Mouse (Mus musculus) hindbrain, embryonic 15.5 days (tissue): ENCODE results near the gene Plod3. TPM values are rescaled to one million over a fixed set of nuclear protein-coding genes. Genes with fewer than 3 reads are reported as not detected.

ENCODE experiments used
- ATAC-seq: fragments of 200-750 bp; cut with Nextera tagmentation; 2 replicates; pipeline ENCODE4 v1.8.0; 2017; ENCODE audit warnings: low read depth, moderate number of reproducible peaks, moderate TSS enrichment; ENCODE audit not compliant: low FRiP score
- H3K27ac ChIP-seq: fragments of 300-500 bp; sonication (generic); replicated peaks from 2 replicates; pipeline ENCODE4 v1.5.1; 2015; ENCODE audit warnings: mild to moderate bottlenecking, inconsistent platforms
- H3K27me3 ChIP-seq: fragments of 300-500 bp; sonication (generic); 2 replicates; pipeline ENCODE4 v1.6.1; 2015; ENCODE audit warnings: control low read depth, inconsistent platforms
- H3K36me3 ChIP-seq: fragments of 300-500 bp; sonication (generic); 2 replicates; pipeline ENCODE4 v1.6.1; 2015; ENCODE audit warnings: control low read depth, inconsistent platforms
- H3K4me1 ChIP-seq: fragments of 300-500 bp; sonication (generic); replicated peaks from 2 replicates; pipeline ENCODE4 v1.6.1; 2015; ENCODE audit warnings: control low read depth, inconsistent platforms
- H3K4me2 ChIP-seq: fragments of 300-500 bp; sonication (generic); 2 replicates; pipeline ENCODE4 v1.6.1; 2015; ENCODE audit warnings: moderate library complexity, mild to moderate bottlenecking, inconsistent platforms
- H3K4me3 ChIP-seq: fragments of 300-500 bp; sonication (generic); 2 replicates; pipeline ENCODE4 v1.5.1; 2015; ENCODE audit warnings: mild to moderate bottlenecking, inconsistent platforms
- H3K9ac ChIP-seq: fragments of 300-500 bp; sonication (generic); 2 replicates; pipeline ENCODE4 v1.6.1; 2015; ENCODE audit warnings: inconsistent platforms
- H3K9me3 ChIP-seq: fragments of 300-500 bp; sonication (generic); 2 replicates; pipeline ENCODE4 v1.6.1; 2016; ENCODE audit warnings: control low read depth, inconsistent platforms
- WGBS: fragments of 180-500 bp; shearing (Covaris S2); methylation state at CpG from one replicate; pipeline ENCODE4 v1.1.7; 2015; 5-methylcytosine and 5-hydroxymethylcytosine counted together
- polyA plus RNA-seq: library from polyadenylated mRNA; unstranded; fragments of >200 nt; fragmentation: Nextera tagmentation; extraction: Ambion mirVana; gene quantifications from 2 replicates; pipeline ENCODE4 v1.2.1, GENCODE M21; 2015

Plod3 gene
- polyA plus RNA-seq, 1 experiment from 2014 or later: 39.1 TPM

DNA sequence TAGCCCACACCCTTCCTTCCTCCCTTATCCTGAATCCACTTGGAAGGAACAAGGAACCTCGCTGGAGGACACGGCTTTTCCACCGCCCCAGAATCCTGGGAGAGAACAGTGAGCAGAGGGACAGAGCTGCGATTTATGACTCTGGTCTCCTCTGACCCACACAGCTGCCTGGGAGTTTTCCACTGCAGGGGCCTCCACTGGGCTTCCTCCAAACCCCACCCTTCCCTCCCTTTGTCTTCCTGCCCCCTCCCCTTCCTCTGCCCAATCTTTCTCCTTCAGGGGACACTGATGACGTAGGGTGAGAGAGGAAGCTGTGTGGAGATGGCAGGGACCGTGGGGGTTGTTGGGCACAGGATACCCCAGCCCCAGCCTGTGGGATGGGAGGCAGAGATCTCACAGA lies 20.5 kb upstream of the Plod3 start, which contains the start of gene Cldn15:
Gene Cldn15 (plus strand): TSS at position 286 of the 400 bp plus-strand sequence.
- Histone ChIP-seq H3K27ac (no peak within 1 kb of the TSS), H3K9me3 (no peaks in the 10 kb centered on the region), H3K36me3 (peaks cover 30% of the 10 kb centered on the region), H3K9ac (no peak within 1 kb of the TSS), H3K4me3 (no peak within 1 kb of the TSS), H3K4me2 (no peak within 1 kb of the TSS), H3K4me1 (peaks cover 13% of the 10 kb centered on the region), H3K27me3 (no peaks in the 10 kb centered on the region)
- 68% methylated on average over 6 of the region's 6 CpGs for WGBS
- ATAC-seq: no peak

DNA sequence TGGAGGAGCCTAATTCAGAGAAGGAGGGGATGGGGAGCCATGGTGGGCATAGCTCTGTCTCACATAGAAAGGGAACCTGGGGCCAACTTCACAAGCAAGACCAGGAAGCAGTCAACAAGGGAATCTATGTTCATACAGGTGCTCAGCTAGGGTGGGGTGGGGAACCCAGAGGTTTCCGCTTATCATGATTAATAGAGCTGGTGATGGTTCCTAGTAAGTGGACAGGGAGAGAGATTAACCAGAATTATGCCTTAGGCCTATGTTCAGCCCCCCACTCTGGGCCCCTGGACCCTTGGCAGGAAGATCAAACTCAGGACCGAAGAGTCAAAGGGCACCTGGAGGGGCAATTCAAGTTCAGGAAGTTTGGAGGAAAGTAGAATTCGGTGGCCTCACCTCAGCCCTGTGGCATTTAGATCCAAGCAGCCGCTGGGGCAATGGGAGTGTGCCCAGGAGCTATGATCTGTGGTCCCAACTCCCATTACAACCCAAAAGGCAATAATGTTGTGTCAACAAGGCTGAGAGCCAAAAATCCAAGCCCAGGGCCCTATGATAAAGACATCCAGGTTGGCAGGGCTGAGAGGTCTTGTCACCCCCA lies 19.9 kb upstream of the Plod3 start:
- Histone ChIP-seq H3K9me3 (no peaks in the 10 kb centered on the region), H3K4me2 (no peak overlapping the region), H3K36me3 (peaks cover 30% of the 10 kb centered on the region), H3K27me3 (no peaks in the 10 kb centered on the region), H3K9ac (no peak overlapping the region), H3K4me1 (peaks cover 8% of the 10 kb centered on the region), H3K27ac (no peak overlapping the region), H3K4me3 (no peak overlapping the region)
- no peak for ATAC-seq
- 96% methylated on average over 4 of the region's 4 CpGs for WGBS

DNA sequence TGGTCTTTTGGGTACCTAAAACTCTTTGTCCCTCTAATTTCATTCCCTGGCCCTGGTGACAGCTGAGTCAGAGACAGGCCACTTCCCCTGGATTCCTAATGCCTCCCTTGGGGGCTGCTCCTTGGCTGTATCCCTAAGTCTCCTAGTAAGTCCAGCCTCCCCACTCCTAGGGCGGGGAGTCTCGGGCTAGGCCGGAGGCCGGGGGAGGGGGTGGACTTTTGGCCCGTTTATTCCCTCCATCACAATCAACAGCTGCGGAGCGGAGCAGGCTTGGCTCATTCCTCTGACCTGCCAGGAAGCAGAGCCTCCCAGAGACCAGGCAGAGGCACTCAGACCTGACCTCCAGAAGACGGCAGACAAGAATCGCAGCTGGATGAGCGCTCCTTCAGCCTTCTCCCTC lies 19.2 kb upstream of the Plod3 start:
- H3K9me3 ChIP-seq: no peaks in the 10 kb centered on the region
- H3K4me2 ChIP-seq: no peak overlapping the region
- no peaks in the 10 kb centered on the region for H3K27me3 ChIP-seq
- no peak for ATAC-seq
- 74% methylated on average over 10 of the region's 10 CpGs for WGBS
- H3K4me1 ChIP-seq: peaks cover 8% of the 10 kb centered on the region
- peaks cover 30% of the 10 kb centered on the region for H3K36me3 ChIP-seq
- no peak overlapping the region for H3K9ac ChIP-seq
- H3K4me3 ChIP-seq: no peak overlapping the region
- no peak overlapping the region for H3K27ac ChIP-seq

DNA sequence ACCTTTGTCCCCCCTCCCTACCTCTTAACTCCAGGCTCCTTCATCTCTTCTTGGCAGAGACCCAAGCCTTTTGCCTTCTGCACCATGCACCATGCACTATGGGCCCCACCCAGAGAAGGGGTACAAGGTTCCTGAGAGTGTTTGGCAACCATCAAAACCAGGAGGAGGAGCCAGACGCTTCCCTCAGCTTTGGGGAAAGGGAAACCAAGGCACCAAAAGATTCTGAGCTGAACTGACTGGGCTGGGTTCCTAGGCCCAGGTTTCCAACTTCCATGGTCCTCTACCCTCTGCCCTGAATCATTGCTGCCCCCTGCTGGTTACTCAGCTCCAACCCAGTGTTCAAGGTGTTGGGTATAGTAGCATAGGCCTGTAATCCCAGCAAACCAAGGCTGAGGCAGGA lies 16.1 kb upstream of the Plod3 start:
- H3K27ac ChIP-seq: no peak overlapping the region
- no peak overlapping the region for H3K4me3 ChIP-seq
- no peaks in the 10 kb centered on the region for H3K27me3 ChIP-seq
- H3K9me3 ChIP-seq: no peaks in the 10 kb centered on the region
- WGBS: 55% methylated on average over 1 of the region's 1 CpGs
- H3K4me2 ChIP-seq: no peak overlapping the region
- H3K9ac ChIP-seq: no peak overlapping the region
- H3K4me1 ChIP-seq: no peaks in the 10 kb centered on the region
- H3K36me3 ChIP-seq: peaks cover 17% of the 10 kb centered on the region
- no peak for ATAC-seq

DNA sequence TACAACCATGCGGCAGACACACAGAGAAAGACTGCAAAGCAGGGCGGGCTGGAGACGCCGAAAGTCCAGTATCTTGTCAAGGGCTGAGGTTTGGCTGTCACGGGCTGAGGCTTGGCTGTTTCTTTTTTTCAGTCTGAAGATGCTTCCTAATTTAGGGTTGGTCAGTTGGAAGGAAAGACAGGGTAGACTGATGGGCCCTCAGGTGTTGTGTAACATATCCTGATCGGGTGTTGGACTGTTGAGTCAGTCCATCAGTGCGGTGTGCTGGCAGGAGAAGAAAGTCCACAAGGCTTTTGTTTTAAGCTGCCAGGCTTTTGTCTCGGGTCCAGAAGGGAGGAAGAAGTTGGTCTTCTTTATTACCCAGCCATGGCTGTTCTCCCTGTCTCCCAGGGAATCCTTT lies 13.1 kb upstream of the Plod3 start:
- H3K36me3 ChIP-seq: no peaks in the 10 kb centered on the region
- no peak overlapping the region for H3K27ac ChIP-seq
- H3K4me1 ChIP-seq: no peaks in the 10 kb centered on the region
- no peaks in the 10 kb centered on the region for H3K9me3 ChIP-seq
- no peaks in the 10 kb centered on the region for H3K27me3 ChIP-seq
- WGBS: 77% methylated on average over 8 of the region's 8 CpGs
- no peak overlapping the region for H3K4me3 ChIP-seq
- ATAC-seq: no peak
- H3K9ac ChIP-seq: no peak overlapping the region
- no peak overlapping the region for H3K4me2 ChIP-seq

DNA sequence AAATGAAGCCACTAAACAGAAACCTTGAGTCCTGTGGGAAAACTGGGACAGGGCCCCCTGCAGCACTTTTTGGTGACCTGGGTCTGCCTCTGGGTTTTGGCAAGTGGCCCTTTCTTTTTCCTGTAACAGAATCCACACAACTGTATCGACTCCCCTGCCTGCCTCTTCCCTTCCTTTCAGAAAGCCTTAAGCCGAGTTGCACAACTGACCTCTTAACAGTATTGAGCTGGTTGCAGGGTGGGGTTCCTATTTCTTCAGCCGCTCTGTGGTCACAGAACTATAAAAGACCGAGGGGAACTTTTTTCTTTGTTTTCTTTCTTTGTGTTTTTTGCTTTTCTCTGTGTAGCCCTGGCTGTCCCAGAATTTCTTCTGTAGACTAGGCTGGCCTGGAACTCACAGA lies 9.1 kb upstream of the Plod3 start:
- Histone ChIP-seq H3K27me3 (no peaks in the 10 kb centered on the region), H3K4me2 (no peak overlapping the region), H3K27ac (no peak overlapping the region), H3K4me1 (no peaks in the 10 kb centered on the region), H3K9ac (no peak overlapping the region), H3K9me3 (no peaks in the 10 kb centered on the region), H3K36me3 (peaks cover 20% of the 10 kb centered on the region; the same call in 1 of the 2 replicates), H3K4me3 (no peak overlapping the region)
- ATAC-seq: no peak
- 79% methylated on average over 4 of the region's 4 CpGs for WGBS

DNA sequence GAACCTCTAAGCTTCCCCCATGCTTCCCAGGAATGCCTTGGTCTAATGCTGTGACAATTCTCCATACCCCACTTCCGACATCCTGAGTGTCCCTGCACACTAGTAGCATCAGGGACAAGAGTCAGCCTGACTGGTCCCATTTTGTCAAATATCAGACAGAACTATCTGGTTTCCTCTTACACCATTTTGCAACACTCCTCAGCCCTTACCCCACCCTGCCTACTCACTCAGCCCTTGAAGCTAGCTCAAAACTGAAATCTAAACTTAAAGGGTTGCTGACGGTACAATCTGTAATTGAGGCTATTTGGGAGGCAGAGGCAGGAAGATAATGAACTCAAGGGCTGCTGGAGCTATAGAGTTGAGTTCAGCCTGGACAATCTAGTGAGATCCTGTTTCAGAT lies 7.1 kb upstream of the Plod3 start:
- H3K9me3 ChIP-seq: no peaks in the 10 kb centered on the region
- H3K4me1 ChIP-seq: no peaks in the 10 kb centered on the region
- H3K27me3 ChIP-seq: no peaks in the 10 kb centered on the region
- H3K36me3 ChIP-seq: peaks cover 20% of the 10 kb centered on the region; the same call in 1 of the 2 replicates
- no peak overlapping the region for H3K27ac ChIP-seq
- H3K9ac ChIP-seq: no peak overlapping the region
- no peak overlapping the region for H3K4me3 ChIP-seq
- no peak overlapping the region for H3K4me2 ChIP-seq
- ATAC-seq: no peak
- WGBS: 86% methylated on average over 2 of the region's 2 CpGs

DNA sequence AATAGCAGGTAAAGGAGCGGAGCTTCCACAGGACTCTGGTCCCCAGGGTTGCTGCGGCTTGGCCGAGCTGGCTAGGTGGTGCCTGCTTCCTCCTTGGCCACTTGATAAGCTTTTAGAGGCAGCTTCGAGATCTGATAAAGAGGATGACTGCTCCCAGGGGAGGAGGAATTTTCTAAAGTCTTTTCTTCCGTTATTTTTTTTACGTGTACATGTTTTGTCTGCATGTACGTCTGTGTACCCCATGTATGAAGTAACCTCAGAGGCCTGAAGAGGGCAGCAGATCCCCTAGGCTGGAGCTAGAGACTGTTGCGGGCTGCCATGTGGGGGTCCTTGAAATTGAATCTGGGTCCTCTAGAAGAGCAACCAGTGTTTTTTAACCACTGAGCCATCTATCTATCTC lies 5.8 kb upstream of the Plod3 start:
- no peak overlapping the region for H3K4me2 ChIP-seq
- H3K36me3 ChIP-seq: peaks cover 20% of the 10 kb centered on the region; the same call in 1 of the 2 replicates
- peaks cover 5% of the 10 kb centered on the region for H3K4me1 ChIP-seq
- H3K27ac ChIP-seq: no peak overlapping the region
- H3K4me3 ChIP-seq: no peak overlapping the region
- no peaks in the 10 kb centered on the region for H3K9me3 ChIP-seq
- no peak for ATAC-seq
- H3K9ac ChIP-seq: no peak overlapping the region
- 86% methylated on average over 8 of the region's 8 CpGs for WGBS
- H3K27me3 ChIP-seq: no peaks in the 10 kb centered on the region

DNA sequence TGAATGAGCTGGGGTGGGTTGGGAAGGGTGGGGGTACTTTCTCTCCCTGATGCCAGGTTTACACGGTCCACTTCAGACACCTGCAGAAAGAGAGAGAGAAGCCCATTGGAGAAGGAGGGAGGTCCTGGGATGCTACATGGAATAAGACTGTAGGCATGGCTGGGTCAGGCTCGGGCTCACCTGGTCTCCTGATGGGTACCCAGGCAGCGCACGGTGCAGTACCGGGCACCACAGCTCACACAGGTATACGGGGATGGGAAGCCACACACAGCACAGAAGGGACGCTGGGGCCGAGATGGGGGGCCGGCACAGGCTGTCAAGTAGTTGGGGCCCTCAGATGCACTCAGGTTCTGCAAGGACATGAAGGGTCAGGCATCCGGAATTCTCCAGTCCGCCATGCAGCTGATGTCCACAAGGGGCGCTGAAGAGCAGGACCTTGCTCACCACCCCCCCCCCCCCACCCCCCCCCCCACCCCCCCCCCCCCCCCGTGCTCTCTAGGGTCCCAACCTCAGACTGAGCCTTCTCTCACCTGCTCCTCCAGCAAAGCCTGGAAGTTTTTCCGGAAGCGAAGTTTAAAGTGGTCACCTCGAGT lies 4.4 kb upstream of the Plod3 start:
- H3K27ac ChIP-seq: no peak overlapping the region
- peaks cover 20% of the 10 kb centered on the region; the same call in 1 of the 2 replicates for H3K36me3 ChIP-seq
- no peak for ATAC-seq
- no peak overlapping the region for H3K9ac ChIP-seq
- no peak overlapping the region for H3K4me2 ChIP-seq
- H3K4me3 ChIP-seq: no peak overlapping the region
- 48% methylated on average over 16 of the region's 16 CpGs for WGBS
- peaks cover 10% of the 10 kb centered on the region for H3K4me1 ChIP-seq
- no peaks in the 10 kb centered on the region for H3K9me3 ChIP-seq
- H3K27me3 ChIP-seq: no peaks in the 10 kb centered on the region

DNA sequence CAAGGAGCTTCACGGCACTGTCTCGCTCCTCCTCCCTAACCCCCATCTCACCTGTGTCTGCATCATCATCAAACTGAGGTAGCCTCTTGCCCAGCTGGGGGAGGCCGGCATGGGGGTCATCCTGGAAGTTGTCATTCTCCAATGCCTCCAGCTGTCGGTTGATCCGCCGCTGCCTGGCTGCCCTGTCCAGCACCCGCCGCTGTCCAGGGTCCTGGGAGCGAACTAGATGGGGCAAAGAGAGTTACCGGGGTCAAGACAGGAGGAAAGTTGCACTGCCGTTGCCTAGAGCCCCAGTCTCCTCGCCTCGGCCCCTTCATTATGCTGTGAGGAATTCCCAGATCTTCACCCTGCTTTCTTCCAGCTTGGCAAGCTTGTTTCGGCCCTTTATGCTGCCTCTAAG lies 2.0 kb upstream of the Plod3 start:
- WGBS: 59% methylated on average over 14 of the region's 14 CpGs
- Histone ChIP-seq H3K4me1 (peaks cover 23% of the 10 kb centered on the region), H3K4me2 (no peak overlapping the region), H3K4me3 (no peak overlapping the region), H3K27ac (no peak overlapping the region), H3K9me3 (no peaks in the 10 kb centered on the region), H3K27me3 (no peaks in the 10 kb centered on the region), H3K9ac (no peak overlapping the region), H3K36me3 (peaks cover 27% of the 10 kb centered on the region)
- ATAC-seq: no peak

DNA sequence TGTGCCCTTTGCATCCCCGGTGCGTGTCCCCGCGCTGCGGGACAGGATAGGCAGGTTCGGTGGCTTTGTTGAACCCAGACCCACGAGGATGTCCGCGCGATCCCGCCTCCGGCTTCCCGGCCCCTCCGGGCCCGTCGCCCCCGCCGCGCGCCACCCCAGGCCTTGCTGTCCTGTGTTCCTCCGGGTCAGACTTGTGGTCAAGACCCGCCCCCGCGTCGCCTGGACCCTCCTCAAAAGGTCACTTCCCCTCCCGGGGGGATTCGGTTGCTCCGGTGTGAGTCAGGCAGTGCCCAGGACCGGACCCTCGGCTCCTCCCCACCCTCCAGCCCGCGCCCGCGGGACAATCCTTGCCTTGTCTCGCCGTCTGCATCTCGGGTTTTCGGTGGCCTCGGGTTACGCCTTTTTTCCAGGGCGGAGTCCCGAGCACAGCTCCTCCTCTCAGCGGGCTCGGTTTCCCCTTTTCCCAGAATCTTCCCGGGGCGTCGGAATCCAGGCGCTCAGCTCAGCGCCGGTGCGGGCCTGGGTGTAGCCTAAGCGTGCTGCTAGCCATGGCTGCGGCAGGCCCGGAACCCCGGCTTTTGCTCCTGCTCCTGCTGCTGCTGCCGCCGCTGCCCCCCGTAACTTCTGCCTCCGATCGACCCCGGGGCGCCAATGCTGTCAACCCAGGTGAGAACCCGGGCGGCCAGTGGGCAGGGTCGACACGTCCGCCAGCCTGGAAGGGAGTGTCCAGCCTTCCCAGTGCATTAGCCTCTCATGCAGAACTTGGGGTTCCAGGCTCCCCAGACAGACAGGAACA lies 517 bp downstream of the Plod3 start:
- peak overlapping the region; percentile 81 for H3K4me3 ChIP-seq
- ATAC-seq: peak; percentile 71
- H3K9ac ChIP-seq: peak overlapping the region; percentile 89
- peaks cover 23% of the 10 kb centered on the region for H3K4me1 ChIP-seq
- peaks cover 33% of the 10 kb centered on the region for H3K36me3 ChIP-seq
- peak overlapping the region; percentile 92 for H3K4me2 ChIP-seq
- no peaks in the 10 kb centered on the region for H3K27me3 ChIP-seq
- no peaks in the 10 kb centered on the region for H3K9me3 ChIP-seq
- peak overlapping the region; percentile 95 for H3K27ac ChIP-seq
- WGBS: under 1% methylated on average over 67 of the region's 67 CpGs

DNA sequence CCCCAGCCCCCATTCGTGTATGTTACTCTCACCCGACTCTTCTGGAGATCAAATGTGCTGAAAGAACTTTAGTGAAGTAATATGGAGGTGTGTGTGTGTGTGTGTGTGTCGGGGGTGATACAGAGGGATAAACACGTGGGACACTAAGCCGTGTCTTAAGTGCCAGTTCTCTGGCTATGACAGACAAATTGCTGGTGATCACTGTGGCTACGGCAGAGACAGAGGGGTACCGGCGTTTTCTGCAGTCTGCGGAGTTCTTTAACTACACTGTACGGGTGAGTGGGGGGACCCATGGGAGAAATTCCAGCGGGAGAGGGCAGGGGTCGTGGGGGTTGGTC lies 1.1 kb downstream of the Plod3 start, which contains the start of gene Znhit1:
Gene Znhit1 (minus strand): TSS at position 88 of the 338 bp plus-strand sequence.
- no peak for ATAC-seq
- H3K36me3 ChIP-seq: peaks cover 36% of the 10 kb centered on the region

More for the DNA sequence above, 1.1 kb downstream of the Plod3 start, which contains the start of gene Znhit1:
- Histone ChIP-seq H3K27ac (peak within 1 kb of the TSS; percentile 95), H3K9me3 (no peaks in the 10 kb centered on the region), H3K4me2 (peak within 1 kb of the TSS; percentile 92), H3K4me1 (peaks cover 23% of the 10 kb centered on the region), H3K9ac (peak within 1 kb of the TSS; percentile 89), H3K4me3 (peak within 1 kb of the TSS; percentile 81), H3K27me3 (no peaks in the 10 kb centered on the region)
- 4% methylated on average over 12 of the region's 12 CpGs for WGBS
